In genomic region chr2:62412081-62412821, GRCm38 (mm10) we compare ENCODE assay signal across 8 mouse cellular contexts. TPM values are rescaled to one million over a fixed set of nuclear protein-coding genes. Genes with fewer than 3 reads are reported as not detected.
A peak's percentile ranks its signal among the peaks of the same experiment; 100 is the strongest.
DNase-seq lines count a peak whose midpoint lies in the region; ATAC-seq and TF ChIP-seq lines count a peak whose summit lies in the region.

Gene Dpp4, minus strand, starts transcription at chr2:62412231.

- intact Hi-C loops in gastrocnemius, adult 2 months (cut with DNase I) = no loop called here
- intact Hi-C loops in gastrocnemius, postnatal 14 days (cut with DNase I; ENCODE audit: low total_unique reads) = no loop called here

- no peak for DNase-seq in gastrocnemius, adult 2 months
- DNase-seq in gastrocnemius, postnatal 14 days = no peak
- DNase-seq in embryo, embryonic 9.5 days (ENCODE audit: extremely low spot score) = no peak
- no peak for DNase-seq in right cerebral cortex, adult 18-20 months

- peaks cover 6% of the 10 kb centered on the region; the same call in 1 of the 2 replicates for H3K4me1 ChIP-seq in forebrain, embryonic 16.5 days (replicated peaks; ENCODE audit: control insufficient read depth, insufficient read depth, low read length)
- H3K4me1 ChIP-seq in liver, embryonic 15.5 days (replicated peaks) = no peaks in the 10 kb centered on the region

- 0 out of 2 replicates have a peak, but pooled peaks cover 2% of the 10 kb centered on the region for H3K27me3 ChIP-seq in forebrain, embryonic 16.5 days (replicated peaks; ENCODE audit: control insufficient read depth, insufficient read depth, low read length)
- H3K27me3 ChIP-seq in liver, embryonic 15.5 days = peaks cover 17% of the 10 kb centered on the region

- H3K36me3 ChIP-seq in forebrain, embryonic 16.5 days (ENCODE audit: control insufficient read depth, insufficient read depth) = no peaks in the 10 kb centered on the region
- no peaks in the 10 kb centered on the region for H3K36me3 ChIP-seq in liver, embryonic 15.5 days (replicated peaks)

- no peak for TF ChIP-seq CTCF in gastrocnemius, adult 2 months (IDR thresholded peaks at IDR 0.05)

- peak within 1 kb of the TSS; percentile 75 for H3K4me2 ChIP-seq in forebrain, embryonic 16.5 days (ENCODE audit: low read length)
- H3K4me2 ChIP-seq in liver, embryonic 15.5 days = peak within 1 kb of the TSS; percentile 67

- H3K4me3 ChIP-seq in gastrocnemius, adult 2 months = peak within 1 kb of the TSS; percentile 73
- H3K4me3 ChIP-seq in forebrain, embryonic 16.5 days (replicated peaks; ENCODE audit: low read length) = peak within 1 kb of the TSS; percentile 41
- H3K4me3 ChIP-seq in liver, embryonic 15.5 days (replicated peaks) = peak within 1 kb of the TSS; percentile 52

- 55% methylated on average over 13 of the region's 13 CpGs for WGBS in forebrain, embryonic 16.5 days
- WGBS in liver, embryonic 15.5 days (ENCODE audit: insufficient replicate concordance) = 30% methylated on average over 13 of the region's 13 CpGs

- H3K9me3 ChIP-seq in forebrain, embryonic 16.5 days (ENCODE audit: control insufficient read depth, low read length) = no peaks in the 10 kb centered on the region
- H3K9me3 ChIP-seq in liver, embryonic 15.5 days (replicated peaks) = no peaks in the 10 kb centered on the region

- peak within 1 kb of the TSS; percentile 35 for H3K9ac ChIP-seq in forebrain, embryonic 16.5 days (replicated peaks; ENCODE audit: low read depth, low read length)
- peak within 1 kb of the TSS; percentile 21; the same call in 1 of the 2 replicates for H3K9ac ChIP-seq in liver, embryonic 15.5 days

- peak within 1 kb of the TSS; percentile 79 for H3K27ac ChIP-seq in gastrocnemius, adult 2 months
- H3K27ac ChIP-seq in forebrain, embryonic 16.5 days (ENCODE audit: low read length) = no peak within 1 kb of the TSS
- H3K27ac ChIP-seq in liver, embryonic 15.5 days (replicated peaks) = 0 out of 2 replicates have a peak within 1 kb of the TSS, but pooled peaks have one; percentile 19

- no peak for ATAC-seq in CD4-positive, CD25-positive, alpha-beta regulatory T cell, adult 4 months
- peak; percentile 8; the same call in 1 of the 2 replicates for ATAC-seq in forebrain, embryonic 16.5 days
- no peak for ATAC-seq in liver, embryonic 15.5 days (ENCODE audit: insufficient read depth)
- no peak for ATAC-seq in megakaryocyte-erythroid progenitor cell, adult 5-6 weeks (replicated peaks; ENCODE audit: low FRiP score, low TSS enrichment, poor library complexity, severe bottlenecking)

RNA-seq across cellular contexts. Expression of gene Dpp4, which starts in this region (rescaled TPM):
- 1 to 10 TPM; 4.6 to 5.2 TPM for total RNA-seq in gastrocnemius, adult 2 months (2021)
- total RNA-seq in gastrocnemius, postnatal 14 days (2021) = 1 to 10 TPM; 3.7 to 7.3 TPM
- 100 to 1,000 TPM in 1 of 2 experiments, 10 to 100 TPM in 1; 98.3 to 101 TPM for polyA plus RNA-seq in CD4-positive, CD25-positive, alpha-beta regulatory T cell, adult 4 months (2017; shearing (Covaris generic))
- polyA plus RNA-seq in forebrain, embryonic 16.5 days (2015; fragmentation: Nextera tagmentation; extraction: Ambion mirVana) = 1.3 and 1.8 TPM in 2 replicates
- 4.5 and 6.5 TPM in 2 replicates for polyA plus RNA-seq in liver, embryonic 15.5 days (2015; fragmentation: Nextera tagmentation; extraction: Ambion mirVana)
- total RNA-seq in megakaryocyte-erythroid progenitor cell, adult 5-6 weeks (2014; fragmentation: Nextera tagmentation) = 7.2 and 9.5 TPM in 2 replicates
- total RNA-seq in megakaryocyte-erythroid progenitor cell, adult 5-6 weeks (2017) = 14.4 and 15.5 TPM in 2 replicates

Comparison
In these comparisons a context has a peak if more than half of its experiments do, and no peak if none do; other contexts are left out.
1. RNA of gene Dpp4 (polyA plus RNA-seq): 98.3 to 101 TPM in CD4-positive, CD25-positive, alpha-beta regulatory T cell, adult 4 months; 4.5 to 6.5 TPM in liver, embryonic 15.5 days and 1.3 to 1.8 TPM in forebrain, embryonic 16.5 days; every median in the first group is over 10 times any median in the second.
2. Peak in every context shown above with its lines, with median percentiles within 50 percentile points of each other: H3K4me3 ChIP-seq.